Mouse (Mus musculus): ENCODE data around the gene Vps13d. TPM values are rescaled to one million over a fixed set of nuclear protein-coding genes. Genes with fewer than 3 reads are reported as not detected.

Vps13d gene
- polyA plus RNA-seq, 1 experiment from 2014 or later, result 8.7 TPM

DNA sequence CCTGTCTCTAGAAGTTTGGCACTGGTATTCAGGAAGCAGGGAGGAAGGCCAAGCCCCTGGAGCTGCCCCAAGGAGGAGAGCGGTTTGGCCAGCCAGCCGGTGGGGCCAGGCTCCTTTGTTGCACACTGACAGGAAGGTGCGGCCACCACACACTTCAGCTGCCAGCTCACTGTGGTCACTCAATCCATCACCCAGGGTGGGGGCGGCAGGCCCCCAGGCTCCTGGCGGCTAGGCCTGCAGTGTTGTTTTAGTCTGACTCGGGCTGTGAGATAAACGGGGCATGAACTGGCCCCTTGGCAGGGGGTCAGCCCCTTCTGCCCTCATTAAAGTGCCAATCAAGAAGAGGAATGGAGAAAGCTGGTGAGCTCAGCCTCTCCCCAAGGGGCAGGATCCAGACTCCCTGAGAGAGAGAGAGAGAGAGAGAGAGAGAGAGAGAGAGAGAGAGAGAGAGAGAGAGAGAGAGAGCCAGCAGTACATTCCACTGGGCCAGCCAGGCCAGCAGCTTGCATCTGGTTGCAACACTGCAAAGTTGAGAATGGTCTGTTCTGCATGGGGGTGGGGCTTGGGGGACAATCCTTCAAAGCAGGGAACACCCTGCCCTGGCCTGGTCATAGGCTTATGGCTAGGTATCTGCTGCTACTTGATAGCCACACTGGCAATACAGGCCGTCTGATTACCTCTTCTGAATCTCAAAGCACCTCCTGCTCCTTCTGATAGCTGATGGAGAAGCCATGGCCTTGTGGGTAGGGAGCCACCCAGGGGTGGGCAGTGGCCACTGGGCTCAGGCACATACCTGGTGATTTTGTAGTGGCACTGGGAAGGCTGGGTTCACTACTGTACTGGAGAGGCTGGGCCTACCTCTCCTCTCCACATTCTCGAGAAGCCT lies 245.1 kb downstream of the Vps13d start:
- no peak overlapping the region for H3K4me3 ChIP-seq
- no peak overlapping the region for H3K27ac ChIP-seq
- no peaks in the 10 kb centered on the region for H3K9me3 ChIP-seq
- no peaks in the 10 kb centered on the region for H3K27me3 ChIP-seq
- peak; percentile 70 for ATAC-seq (ENCODE audit: low FRiP score)
- WGBS, result 13% methylated on average over 9 of the region's 9 CpGs
- no peak overlapping the region for H3K4me2 ChIP-seq
- peak overlapping the region; percentile 19; the same call in 1 of the 2 replicates for H3K9ac ChIP-seq
- no peaks in the 10 kb centered on the region for H3K36me3 ChIP-seq
- peaks cover 13% of the 10 kb centered on the region for H3K4me1 ChIP-seq (replicated peaks)

DNA sequence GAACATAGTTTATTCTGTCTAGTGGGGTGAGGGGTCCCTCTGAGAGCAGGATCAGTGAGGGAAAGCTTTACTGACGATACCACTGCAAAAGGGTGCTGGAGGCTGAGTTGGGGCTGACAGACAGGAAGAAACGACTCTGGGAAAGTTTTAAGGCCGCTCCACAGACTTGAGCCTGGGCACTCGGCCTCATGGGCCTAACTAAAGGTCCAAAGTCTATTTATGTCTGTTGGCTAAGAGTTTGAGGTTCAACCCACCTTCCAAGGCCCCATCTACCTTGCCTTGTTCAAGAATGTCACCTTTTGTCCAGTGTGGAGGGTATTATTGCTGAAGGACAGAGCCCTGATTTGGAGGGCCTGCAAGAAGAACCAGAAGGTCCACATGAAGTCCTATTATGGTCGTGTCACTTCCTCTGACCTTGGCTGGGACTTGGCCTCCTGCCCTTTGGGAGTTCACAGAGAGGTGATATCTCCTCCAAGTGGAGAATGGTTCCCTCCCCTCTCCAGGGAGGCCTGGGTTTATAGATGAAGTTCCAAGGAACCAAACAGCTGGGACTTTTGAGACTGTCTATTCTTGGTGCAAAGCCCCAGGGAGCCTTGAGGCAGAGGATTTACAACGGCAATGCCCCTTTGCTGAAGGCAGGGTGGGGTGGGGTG lies 246.9 kb downstream of the Vps13d start:
- no peaks in the 10 kb centered on the region for H3K36me3 ChIP-seq
- no peak overlapping the region for H3K4me2 ChIP-seq
- H3K9ac ChIP-seq, result no peak overlapping the region
- peaks cover 13% of the 10 kb centered on the region for H3K4me1 ChIP-seq (replicated peaks)
- 70% methylated on average over 6 of the region's 6 CpGs for WGBS
- no peaks in the 10 kb centered on the region for H3K27me3 ChIP-seq
- H3K9me3 ChIP-seq, result no peaks in the 10 kb centered on the region
- H3K4me3 ChIP-seq, result no peak overlapping the region
- H3K27ac ChIP-seq, result no peak overlapping the region
- ATAC-seq (ENCODE audit: low FRiP score), result no peak

DNA sequence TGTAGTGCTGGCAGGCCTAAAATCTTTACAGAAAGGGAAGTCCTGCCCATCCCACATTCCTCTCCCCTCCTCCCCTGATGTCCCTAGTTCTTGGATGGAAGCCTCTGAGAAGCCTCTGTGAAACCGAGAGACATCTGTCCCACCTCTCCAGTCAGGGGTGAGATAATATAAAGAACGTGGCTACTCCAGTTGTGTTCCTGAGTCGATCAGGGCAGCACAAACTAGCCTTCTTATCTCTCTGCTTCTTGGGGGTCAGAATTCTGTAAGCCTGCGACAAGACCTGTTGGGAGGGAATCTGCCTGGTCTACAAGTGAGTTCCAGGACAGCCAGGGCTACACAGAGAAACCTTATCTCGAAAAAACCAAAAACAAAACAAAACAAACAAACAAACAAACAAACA lies 251.5 kb downstream of the Vps13d start:
- Histone ChIP-seq H3K36me3 (no peaks in the 10 kb centered on the region), H3K4me1 (replicated peaks) (0 out of 2 replicates have a peak, but pooled peaks cover 2% of the 10 kb centered on the region), H3K27ac (no peak overlapping the region), H3K4me2 (no peak overlapping the region), H3K9ac (no peak overlapping the region), H3K9me3 (no peaks in the 10 kb centered on the region), H3K27me3 (no peaks in the 10 kb centered on the region), H3K4me3 (no peak overlapping the region)
- no peak for ATAC-seq (ENCODE audit: low FRiP score)
- 85% methylated on average over 5 of the region's 5 CpGs for WGBS

DNA sequence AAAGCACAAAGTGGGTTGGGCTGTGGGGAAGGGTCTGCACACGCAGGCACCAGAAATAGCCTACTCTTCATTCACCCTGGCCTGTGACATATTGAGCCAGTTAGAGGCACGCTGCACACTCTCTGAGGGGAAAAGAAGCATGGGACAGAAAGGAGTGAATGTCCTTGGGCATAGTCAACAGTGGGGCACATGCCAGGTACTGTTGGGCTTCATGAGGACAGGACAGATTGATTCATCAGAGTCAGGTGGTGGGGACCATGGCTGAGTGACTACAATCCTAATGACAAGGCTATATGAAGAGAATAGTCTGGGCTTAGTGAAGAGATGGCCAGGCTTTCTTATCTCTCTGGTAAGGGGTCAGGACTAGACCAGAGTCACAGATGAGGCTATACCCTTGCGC lies 252.4 kb downstream of the Vps13d start:
- Histone ChIP-seq H3K4me2 (no peak overlapping the region), H3K4me1 (replicated peaks) (no peaks in the 10 kb centered on the region), H3K9me3 (no peaks in the 10 kb centered on the region), H3K27ac (no peak overlapping the region), H3K9ac (no peak overlapping the region), H3K4me3 (no peak overlapping the region), H3K27me3 (no peaks in the 10 kb centered on the region), H3K36me3 (no peaks in the 10 kb centered on the region)
- ATAC-seq (ENCODE audit: low FRiP score), result no peak
- 95% methylated on average over 3 of the region's 3 CpGs for WGBS

DNA sequence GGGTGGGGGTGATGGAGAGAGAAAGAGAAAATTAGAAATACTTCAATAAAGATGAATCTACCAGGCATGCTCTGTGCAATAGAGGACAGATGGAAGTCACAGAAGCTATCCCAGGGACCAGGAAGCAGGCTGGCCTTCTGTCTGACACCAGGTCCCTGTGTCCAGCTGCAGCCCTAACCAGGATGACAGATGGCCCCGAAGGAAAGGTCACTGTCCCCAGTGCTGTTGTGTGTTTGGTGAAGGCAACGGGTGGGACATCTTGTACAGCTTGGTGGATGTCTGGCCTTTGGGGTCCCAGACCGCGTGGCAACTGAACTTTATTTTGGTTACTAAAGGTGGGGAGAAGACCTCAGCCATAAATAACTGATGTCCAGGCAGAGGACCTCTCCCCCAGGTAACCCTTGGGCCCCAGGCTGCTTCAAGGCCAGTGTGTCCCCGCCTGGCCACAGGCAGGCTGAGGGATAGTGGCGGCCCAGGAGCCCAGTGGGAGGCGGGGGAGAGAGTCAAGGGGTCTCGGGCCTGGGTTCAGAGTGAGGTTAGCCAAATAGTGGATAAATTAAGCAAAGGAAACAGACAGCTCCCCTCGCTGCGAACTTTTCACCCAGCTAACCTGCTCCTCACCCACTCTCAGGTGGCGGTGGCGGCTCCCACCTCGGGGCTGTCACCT lies 253.9 kb downstream of the Vps13d start:
- Histone ChIP-seq H3K4me2 (no peak overlapping the region), H3K4me3 (no peak overlapping the region), H3K4me1 (replicated peaks) (no peaks in the 10 kb centered on the region), H3K36me3 (no peaks in the 10 kb centered on the region), H3K9ac (no peak overlapping the region), H3K27me3 (no peaks in the 10 kb centered on the region), H3K27ac (no peak overlapping the region), H3K9me3 (no peaks in the 10 kb centered on the region)
- WGBS, result 77% methylated on average over 13 of the region's 13 CpGs
- ATAC-seq (ENCODE audit: low FRiP score), result no peak

DNA sequence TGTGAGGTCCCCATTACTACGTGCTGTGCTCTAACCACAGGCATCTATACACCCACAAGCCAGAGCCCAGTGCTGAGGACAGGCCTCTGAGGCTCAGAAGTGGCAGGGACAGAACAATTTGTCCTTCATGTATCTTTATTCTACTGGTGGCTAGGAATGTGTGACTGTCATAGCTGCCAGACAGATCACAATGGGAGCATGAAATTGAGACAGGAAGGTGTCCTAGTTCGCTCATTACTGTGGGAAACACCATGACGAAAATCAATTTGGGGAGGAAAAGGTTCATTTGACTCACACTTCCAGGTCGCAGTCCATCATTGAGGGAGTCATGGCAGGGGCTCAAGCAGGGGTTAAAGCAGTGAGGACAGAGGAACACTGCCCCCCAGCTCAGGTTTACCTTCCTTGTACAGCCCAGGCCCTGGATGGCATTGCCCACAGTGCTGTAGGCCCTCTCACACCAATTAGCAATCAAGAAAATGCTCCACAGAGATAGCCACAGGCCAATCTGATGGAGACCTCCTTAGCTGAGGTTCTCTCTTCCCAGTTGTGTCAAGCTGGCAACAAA lies 254.9 kb downstream of the Vps13d start:
- Histone ChIP-seq H3K27ac (no peak overlapping the region), H3K9ac (no peak overlapping the region), H3K36me3 (no peaks in the 10 kb centered on the region), H3K4me2 (no peak overlapping the region), H3K9me3 (no peaks in the 10 kb centered on the region), H3K4me1 (replicated peaks) (no peaks in the 10 kb centered on the region), H3K4me3 (no peak overlapping the region), H3K27me3 (no peaks in the 10 kb centered on the region)
- WGBS, result 66% methylated on average over 4 of the region's 4 CpGs
- no peak for ATAC-seq (ENCODE audit: low FRiP score)

DNA sequence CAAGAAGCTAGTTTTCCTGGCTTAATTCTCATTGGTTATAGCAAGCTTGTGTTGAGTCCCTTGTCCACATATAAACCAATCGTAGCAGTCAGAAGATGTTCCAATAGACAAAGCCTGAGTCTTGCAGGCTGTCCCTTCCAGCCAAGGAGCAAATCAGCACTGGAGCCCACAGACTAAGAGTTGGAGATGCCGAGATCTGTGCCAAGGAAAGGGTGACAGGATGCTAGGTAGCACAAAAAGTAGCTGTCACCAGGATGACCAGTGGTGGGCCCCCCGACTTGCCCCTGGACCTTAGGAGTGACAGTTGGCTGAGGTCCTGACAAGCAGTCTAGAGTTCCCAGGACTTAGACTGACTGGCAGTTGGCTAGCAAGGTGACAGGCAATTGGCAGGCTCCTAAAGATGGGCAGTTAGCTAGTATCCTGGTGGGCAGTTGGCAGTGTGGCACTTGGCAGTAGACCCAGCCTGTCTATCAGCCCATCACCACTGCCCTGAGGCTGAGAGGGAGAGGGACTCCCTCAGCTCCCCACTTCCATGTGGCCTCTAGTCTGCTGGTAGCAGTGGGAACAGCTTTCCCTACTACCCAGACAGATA lies 258.1 kb downstream of the Vps13d start:
- no peak overlapping the region for H3K4me2 ChIP-seq
- no peaks in the 10 kb centered on the region for H3K9me3 ChIP-seq
- WGBS, result 86% methylated on average over 3 of the region's 3 CpGs
- no peaks in the 10 kb centered on the region for H3K36me3 ChIP-seq
- H3K27ac ChIP-seq, result no peak overlapping the region
- H3K4me3 ChIP-seq, result no peak overlapping the region
- no peak overlapping the region for H3K9ac ChIP-seq
- H3K27me3 ChIP-seq, result no peaks in the 10 kb centered on the region
- peak; percentile 92 for ATAC-seq (ENCODE audit: low FRiP score)
- no peaks in the 10 kb centered on the region for H3K4me1 ChIP-seq (replicated peaks)

DNA sequence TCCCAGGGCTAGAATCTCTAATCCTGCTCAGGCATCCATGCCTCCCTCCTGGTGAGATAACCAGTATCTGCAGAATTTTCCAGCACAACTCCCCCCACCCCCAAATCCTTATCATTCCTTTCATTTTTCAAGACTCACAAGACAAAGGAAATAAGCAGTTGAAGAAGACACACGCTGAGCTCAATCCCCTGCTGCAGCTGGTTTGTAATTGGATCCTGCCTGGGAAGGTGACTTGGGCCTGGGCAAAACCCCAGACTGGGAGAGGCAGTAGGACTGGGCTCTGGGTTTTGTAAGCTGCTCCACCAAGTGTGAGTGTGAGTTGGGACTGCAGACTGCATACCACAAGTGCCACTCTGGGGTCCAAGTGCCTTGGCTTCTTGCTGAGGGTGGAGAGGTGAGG lies 260.3 kb downstream of the Vps13d start:
- Histone ChIP-seq H3K27ac (no peak overlapping the region), H3K9ac (no peak overlapping the region), H3K4me1 (replicated peaks) (peaks cover 9% of the 10 kb centered on the region; the same call in 1 of the 2 replicates), H3K36me3 (no peaks in the 10 kb centered on the region), H3K9me3 (no peaks in the 10 kb centered on the region), H3K4me3 (no peak overlapping the region), H3K4me2 (no peak overlapping the region), H3K27me3 (no peaks in the 10 kb centered on the region)
- WGBS, result 21% methylated on average over 1 of the region's 1 CpGs
- ATAC-seq (ENCODE audit: low FRiP score), result no peak

DNA sequence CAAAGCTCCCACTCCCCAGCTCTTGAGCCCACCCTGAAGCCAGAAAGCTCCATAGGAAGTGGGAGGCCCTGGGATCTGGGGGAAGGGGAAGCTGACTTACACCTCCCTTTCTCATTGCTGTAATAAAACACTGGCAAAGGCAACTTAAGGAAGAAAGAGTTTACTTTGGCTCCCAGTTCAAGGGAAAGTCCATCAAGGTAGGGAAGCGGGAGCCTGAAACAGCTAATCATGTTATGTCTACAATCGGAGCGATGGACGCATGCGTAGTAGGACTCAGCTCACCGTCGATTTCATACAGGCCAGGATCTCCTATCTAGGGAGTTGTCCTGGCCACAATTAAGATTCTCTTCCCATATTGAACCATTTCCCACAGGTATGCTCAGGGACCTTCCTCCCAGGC lies 263.6 kb downstream of the Vps13d start:
- Histone ChIP-seq H3K4me2 (no peak overlapping the region), H3K4me1 (replicated peaks) (peaks cover 10% of the 10 kb centered on the region; the same call in 1 of the 2 replicates), H3K27me3 (no peaks in the 10 kb centered on the region), H3K36me3 (no peaks in the 10 kb centered on the region), H3K4me3 (no peak overlapping the region), H3K9me3 (no peaks in the 10 kb centered on the region), H3K27ac (peak overlapping the region; percentile 44; the same call in 1 of the 2 replicates), H3K9ac (no peak overlapping the region)
- WGBS, result 95% methylated on average over 7 of the region's 7 CpGs
- ATAC-seq (ENCODE audit: low FRiP score), result no peak

DNA sequence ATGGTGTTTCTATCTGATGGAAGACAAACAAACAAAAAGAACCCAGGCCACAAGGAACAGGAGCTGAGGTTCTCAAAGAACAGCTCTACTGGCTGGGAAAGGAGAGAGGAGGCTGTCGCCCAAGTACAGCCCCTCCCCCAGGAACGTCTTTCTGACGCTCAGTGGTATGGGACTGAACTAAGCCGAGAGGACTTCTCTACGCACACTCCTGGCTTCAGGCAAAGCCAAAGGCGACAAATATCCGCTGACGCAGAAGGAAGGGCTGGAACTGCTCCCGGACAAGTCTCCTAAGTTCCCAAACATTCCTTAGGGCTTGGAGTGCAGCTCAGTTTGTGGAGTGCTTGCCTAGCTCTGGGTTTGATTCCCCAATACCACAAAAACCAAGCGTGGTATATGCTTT lies 264.4 kb downstream of the Vps13d start:
- ATAC-seq (ENCODE audit: low FRiP score), result peak; percentile 69
- no peaks in the 10 kb centered on the region for H3K27me3 ChIP-seq
- H3K27ac ChIP-seq, result peak overlapping the region; percentile 44; the same call in 1 of the 2 replicates
- H3K36me3 ChIP-seq, result no peaks in the 10 kb centered on the region
- H3K9me3 ChIP-seq, result no peaks in the 10 kb centered on the region
- peaks cover 10% of the 10 kb centered on the region; the same call in 1 of the 2 replicates for H3K4me1 ChIP-seq (replicated peaks)
- no peak overlapping the region for H3K9ac ChIP-seq
- no peak overlapping the region for H3K4me2 ChIP-seq
- H3K4me3 ChIP-seq, result no peak overlapping the region
- whole genome bisulfite sequencing, result 47% methylated on average over 10 of the region's 10 CpGs

DNA sequence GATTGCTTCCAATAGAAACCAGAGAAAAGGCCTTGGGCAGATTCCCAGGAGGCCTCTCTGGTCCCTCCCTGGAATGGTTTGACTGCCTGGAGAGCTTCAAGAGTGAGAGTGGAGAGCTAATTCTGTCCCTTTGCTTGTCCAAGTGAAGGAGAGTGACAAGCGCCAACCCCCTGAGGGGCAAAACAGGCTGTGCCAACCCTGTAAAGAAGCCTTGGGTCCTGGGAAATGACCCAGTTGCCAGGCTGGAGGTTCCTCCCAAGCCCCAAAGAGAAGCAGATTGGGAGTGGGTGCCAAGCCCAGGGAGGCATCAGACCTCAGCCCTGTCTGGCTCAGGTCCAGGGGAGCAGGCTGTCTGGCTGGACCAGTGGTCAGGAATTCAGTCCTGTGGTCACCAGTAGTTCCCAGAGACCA lies 265.0 kb downstream of the Vps13d start:
- Histone ChIP-seq H3K9me3 (no peaks in the 10 kb centered on the region), H3K4me2 (no peak overlapping the region), H3K4me3 (no peak overlapping the region), H3K36me3 (no peaks in the 10 kb centered on the region), H3K9ac (no peak overlapping the region), H3K4me1 (replicated peaks) (peaks cover 10% of the 10 kb centered on the region; the same call in 1 of the 2 replicates), H3K27me3 (no peaks in the 10 kb centered on the region), H3K27ac (no peak overlapping the region)
- peak; percentile 76 for ATAC-seq (ENCODE audit: low FRiP score)
- WGBS, result 83% methylated on average over 1 of the region's 1 CpGs
